Mouse (Mus musculus): ENCODE results near the gene Fig4. TPM values are rescaled to one million over a fixed set of nuclear protein-coding genes. Genes with fewer than 3 reads are reported as not detected.

The Fig4 gene
- polyA plus RNA-seq (2012; rRNA removed), result 18.6 and 19.3 TPM in 2 replicates

GRCm38 (mm10) chr10:41302689-41303431 is at the start of gene Fig4:
Fig4 (minus strand) TSS chr10:41303260.
- H3K4me1 ChIP-seq (ENCODE audit: control insufficient read depth, insufficient read depth, low read length), result no peaks in the 10 kb centered on the region
- H3K27ac ChIP-seq (ENCODE audit: insufficient read depth, low read length), result peak within 1 kb of the TSS; percentile 60; the same call in 1 of the 2 replicates
- TF ChIP-seq POLR2A (IDR thresholded peaks at IDR 0.05; ENCODE audit: extremely low read depth, insufficient read depth, low read length) (peak; percentile 77; the same call in 1 of the 2 replicates), CTCF (IDR thresholded peaks at IDR 0.05; ENCODE audit: extremely low read depth, insufficient read depth, low read length) (no peak)
- peak within 1 kb of the TSS; percentile 75 for H3K4me3 ChIP-seq (ENCODE audit: insufficient read depth, low read length)

DNA sequence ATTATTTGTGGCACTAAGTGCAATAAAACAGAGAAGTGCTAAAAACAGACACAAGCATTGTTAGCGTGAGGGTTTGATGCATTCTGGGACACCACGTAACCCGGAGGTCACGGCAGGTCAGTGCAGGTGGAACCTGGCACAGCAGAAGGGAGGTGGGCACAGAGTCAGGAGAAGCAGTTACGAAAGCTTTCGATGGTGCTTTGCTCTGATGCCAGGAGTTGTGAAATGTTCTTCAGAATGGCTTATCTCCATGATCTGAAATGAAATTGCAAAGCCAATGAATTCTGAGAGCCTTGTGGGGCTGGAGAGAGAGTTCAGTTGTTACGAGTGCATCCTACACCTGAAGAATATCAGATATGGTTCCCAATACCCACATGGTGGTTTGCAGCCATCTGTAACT is 38.3 kb upstream of the Fig4 start:
- TF ChIP-seq CTCF (IDR thresholded peaks at IDR 0.05; ENCODE audit: extremely low read depth, insufficient read depth, low read length) (no peak), POLR2A (IDR thresholded peaks at IDR 0.05; ENCODE audit: extremely low read depth, insufficient read depth, low read length) (no peak)
- no peaks in the 10 kb centered on the region for H3K4me1 ChIP-seq (ENCODE audit: control insufficient read depth, insufficient read depth, low read length)
- H3K27ac ChIP-seq (ENCODE audit: insufficient read depth, low read length), result no peak overlapping the region
- no peak overlapping the region for H3K4me3 ChIP-seq (ENCODE audit: insufficient read depth, low read length)

DNA sequence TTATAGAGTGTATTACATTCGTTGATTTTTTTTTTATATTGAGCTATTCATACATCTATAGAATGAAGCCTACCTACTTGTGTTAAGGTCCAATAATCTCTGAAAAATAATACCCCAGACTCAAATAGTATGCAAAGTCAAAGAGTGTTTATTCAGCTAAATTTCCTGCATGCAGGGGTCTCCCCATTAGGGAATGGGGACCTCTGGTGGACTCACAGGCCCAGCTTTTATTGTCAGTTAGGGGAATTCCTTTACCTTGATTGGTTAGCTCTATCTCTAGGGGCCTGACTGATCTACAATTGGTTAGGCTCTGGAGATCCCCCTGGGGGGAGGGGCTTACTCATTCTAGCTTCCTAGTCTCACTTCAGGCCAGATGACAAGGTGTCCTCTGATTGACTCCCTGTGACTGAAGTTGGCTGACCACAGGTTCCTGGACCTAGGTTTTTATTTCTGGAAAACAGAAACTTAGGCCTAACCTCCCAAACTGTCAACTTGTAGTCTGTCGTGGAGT is 29.5 kb upstream of the Fig4 start:
- H3K4me3 ChIP-seq (ENCODE audit: insufficient read depth, low read length), result no peak overlapping the region
- no peak overlapping the region for H3K27ac ChIP-seq (ENCODE audit: insufficient read depth, low read length)
- TF ChIP-seq POLR2A (IDR thresholded peaks at IDR 0.05; ENCODE audit: extremely low read depth, insufficient read depth, low read length) (no peak), CTCF (IDR thresholded peaks at IDR 0.05; ENCODE audit: extremely low read depth, insufficient read depth, low read length) (no peak)
- H3K4me1 ChIP-seq (ENCODE audit: control insufficient read depth, insufficient read depth, low read length), result no peaks in the 10 kb centered on the region

- TF ChIP-seq CTCF (IDR thresholded peaks at IDR 0.05; ENCODE audit: extremely low read depth, insufficient read depth, low read length) (no peak), POLR2A (IDR thresholded peaks at IDR 0.05; ENCODE audit: extremely low read depth, insufficient read depth, low read length) (no peak)
- Histone ChIP-seq H3K27ac (ENCODE audit: insufficient read depth, low read length) (no peak overlapping the region), H3K4me1 (ENCODE audit: control insufficient read depth, insufficient read depth, low read length) (no peaks in the 10 kb centered on the region), H3K4me3 (ENCODE audit: insufficient read depth, low read length) (no peak overlapping the region)
Measured at GRCm38 (mm10) chr10:41315866-41316265, 12.8 kb upstream of the Fig4 start.

GRCm38 (mm10) chr10:41308205-41308604 is 5.1 kb upstream of the Fig4 start:
- TF ChIP-seq CTCF (IDR thresholded peaks at IDR 0.05; ENCODE audit: extremely low read depth, insufficient read depth, low read length) (no peak), POLR2A (IDR thresholded peaks at IDR 0.05; ENCODE audit: extremely low read depth, insufficient read depth, low read length) (no peak)
- H3K27ac ChIP-seq (ENCODE audit: insufficient read depth, low read length), result no peak overlapping the region
- H3K4me3 ChIP-seq (ENCODE audit: insufficient read depth, low read length), result no peak overlapping the region
- no peaks in the 10 kb centered on the region for H3K4me1 ChIP-seq (ENCODE audit: control insufficient read depth, insufficient read depth, low read length)

DNA sequence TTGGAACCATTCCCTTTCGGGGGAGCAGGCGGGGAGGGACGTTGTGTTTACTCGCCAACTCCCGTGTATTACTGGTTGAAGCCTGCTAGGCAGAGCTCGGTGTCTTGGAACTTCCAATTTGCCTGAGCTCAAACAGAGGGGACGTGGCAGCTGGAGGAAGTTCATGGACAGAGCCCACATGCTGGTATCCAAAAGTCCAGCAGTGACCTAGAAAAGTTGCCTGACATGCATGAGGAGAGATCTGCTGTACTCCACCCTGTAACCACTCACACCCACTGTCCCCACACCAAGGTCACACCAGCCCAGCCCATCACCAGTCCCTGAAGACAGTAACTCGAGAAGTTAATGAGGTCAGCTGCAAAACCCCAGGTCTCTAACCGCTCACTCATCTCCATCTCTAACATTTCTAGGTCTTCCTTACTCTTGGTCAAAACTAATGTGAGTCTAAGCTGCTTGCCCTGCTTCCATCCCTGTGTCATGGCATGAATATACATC is 1.9 kb upstream of the Fig4 start:
- TF ChIP-seq CTCF (IDR thresholded peaks at IDR 0.05; ENCODE audit: extremely low read depth, insufficient read depth, low read length), result no peak
- no peak for TF ChIP-seq POLR2A (IDR thresholded peaks at IDR 0.05; ENCODE audit: extremely low read depth, insufficient read depth, low read length)
- Histone ChIP-seq H3K27ac (ENCODE audit: insufficient read depth, low read length) (no peak overlapping the region), H3K4me1 (ENCODE audit: control insufficient read depth, insufficient read depth, low read length) (no peaks in the 10 kb centered on the region), H3K4me3 (ENCODE audit: insufficient read depth, low read length) (no peak overlapping the region)

- peak; percentile 47 for TF ChIP-seq CTCF (IDR thresholded peaks at IDR 0.05; ENCODE audit: extremely low read depth, insufficient read depth, low read length)
- TF ChIP-seq POLR2A (IDR thresholded peaks at IDR 0.05; ENCODE audit: extremely low read depth, insufficient read depth, low read length), result no peak
- H3K4me3 ChIP-seq (ENCODE audit: insufficient read depth, low read length), result peak within 1 kb of the TSS; percentile 75
- H3K27ac ChIP-seq (ENCODE audit: insufficient read depth, low read length), result peak within 1 kb of the TSS; percentile 60; the same call in 1 of the 2 replicates
- no peaks in the 10 kb centered on the region for H3K4me1 ChIP-seq (ENCODE audit: control insufficient read depth, insufficient read depth, low read length)
Measured at GRCm38 (mm10) chr10:41303639-41304444, 782 bp upstream of the Fig4 start, which contains the start of gene Ak9. Ak9 (plus strand) TSS chr10:41303980.

DNA sequence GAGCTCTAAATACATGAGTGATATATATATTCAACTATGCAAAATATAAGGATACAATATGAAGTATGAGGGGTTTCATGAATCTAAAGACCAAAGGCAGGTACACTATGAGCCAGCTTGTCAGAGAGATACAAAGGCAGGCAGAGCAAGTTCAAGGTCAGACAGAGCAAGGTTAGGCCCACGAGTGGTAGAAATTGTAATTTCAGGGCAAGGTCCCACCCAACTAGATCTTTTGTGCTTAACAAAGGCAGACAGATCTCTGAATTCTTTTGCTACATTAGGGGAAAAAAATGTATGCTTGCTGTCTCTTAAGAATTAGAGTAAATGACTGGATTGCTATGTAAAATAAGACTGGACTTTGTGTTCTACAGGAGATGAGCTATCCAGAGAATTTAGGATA is 2.9 kb downstream of the Fig4 start:
- H3K27ac ChIP-seq (ENCODE audit: insufficient read depth, low read length), result no peak overlapping the region
- TF ChIP-seq POLR2A (IDR thresholded peaks at IDR 0.05; ENCODE audit: extremely low read depth, insufficient read depth, low read length) (no peak), CTCF (IDR thresholded peaks at IDR 0.05; ENCODE audit: extremely low read depth, insufficient read depth, low read length) (no peak)
- H3K4me3 ChIP-seq (ENCODE audit: insufficient read depth, low read length), result no peak overlapping the region
- H3K4me1 ChIP-seq (ENCODE audit: control insufficient read depth, insufficient read depth, low read length), result no peaks in the 10 kb centered on the region; the same call in 1 of the 2 replicates

DNA sequence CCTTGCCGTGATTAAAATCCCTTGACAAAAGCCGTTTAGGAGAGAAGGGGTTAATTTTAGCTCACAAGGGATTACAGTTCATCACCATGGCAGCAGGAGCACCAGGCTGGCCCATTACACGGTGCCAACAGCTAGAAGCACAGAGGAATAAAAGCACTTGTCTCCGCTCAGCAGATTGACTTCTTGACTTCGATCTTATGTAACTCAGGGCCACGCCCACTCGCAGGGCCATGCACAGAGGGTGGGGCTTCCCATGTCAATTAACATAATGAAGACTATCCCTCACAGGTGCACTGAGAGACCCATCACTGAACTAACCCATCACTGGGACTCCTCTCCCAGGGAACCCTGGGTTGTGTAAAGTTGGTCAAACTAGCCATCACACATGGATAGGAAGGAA is 7.9 kb downstream of the Fig4 start:
- TF ChIP-seq POLR2A (IDR thresholded peaks at IDR 0.05; ENCODE audit: extremely low read depth, insufficient read depth, low read length), result no peak
- TF ChIP-seq CTCF (IDR thresholded peaks at IDR 0.05; ENCODE audit: extremely low read depth, insufficient read depth, low read length), result no peak
- Histone ChIP-seq H3K4me3 (ENCODE audit: insufficient read depth, low read length) (no peak overlapping the region), H3K4me1 (ENCODE audit: control insufficient read depth, insufficient read depth, low read length) (no peaks in the 10 kb centered on the region; the same call in 1 of the 2 replicates), H3K27ac (ENCODE audit: insufficient read depth, low read length) (no peak overlapping the region)

All from cortical plate, adult 2 months (tissue).